Mouse (Mus musculus) lung, postnatal 4 days (tissue): ENCODE data around the gene Tbce.
"Not testable (repeated sequence)": the region's sequence is repeated elsewhere in the genome, so short reads cannot be mapped to it uniquely, and the experiment has no call there.

Source experiments
- DNase-seq, 2 experiments: peaks; one replicate each; pipeline ENCODE4 v3.0.0; 2021

Tbce gene

GRCm38 (mm10) chr13:14033309-14034072, 5.9 kb downstream of the Tbce start:
- DNase-seq: no peak

DNA sequence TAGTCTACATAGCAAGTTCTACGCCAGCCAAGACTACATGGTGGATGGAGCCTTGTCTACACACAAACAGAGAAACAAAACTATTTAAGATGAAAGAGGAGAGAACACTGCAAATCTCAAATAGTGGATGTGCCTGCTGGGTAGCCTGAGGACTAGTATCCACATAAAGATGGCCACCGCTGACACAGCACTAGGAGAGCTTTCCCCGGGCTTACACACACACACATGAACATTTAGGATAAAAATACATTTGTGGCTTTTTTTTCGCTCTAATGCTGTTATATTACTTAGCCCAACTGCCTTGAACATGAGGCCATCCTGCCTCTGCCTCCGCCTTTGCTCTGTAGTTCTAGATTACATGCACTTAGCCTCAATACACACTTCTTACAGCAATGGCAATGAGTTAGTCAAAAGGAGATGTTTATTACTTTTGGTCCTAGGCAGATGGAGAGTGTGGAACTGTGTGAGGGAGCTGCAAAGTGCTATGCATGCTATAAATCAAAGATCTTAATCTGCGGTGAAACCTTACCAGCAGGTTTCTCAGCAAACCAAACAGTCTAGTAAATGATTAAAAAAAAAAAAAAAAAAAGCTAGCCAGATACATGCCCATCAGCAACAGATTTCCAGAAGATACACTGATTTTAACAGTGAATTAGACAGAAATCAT, 13.2 kb downstream of the Tbce start:
- no peak for DNase-seq

DNA sequence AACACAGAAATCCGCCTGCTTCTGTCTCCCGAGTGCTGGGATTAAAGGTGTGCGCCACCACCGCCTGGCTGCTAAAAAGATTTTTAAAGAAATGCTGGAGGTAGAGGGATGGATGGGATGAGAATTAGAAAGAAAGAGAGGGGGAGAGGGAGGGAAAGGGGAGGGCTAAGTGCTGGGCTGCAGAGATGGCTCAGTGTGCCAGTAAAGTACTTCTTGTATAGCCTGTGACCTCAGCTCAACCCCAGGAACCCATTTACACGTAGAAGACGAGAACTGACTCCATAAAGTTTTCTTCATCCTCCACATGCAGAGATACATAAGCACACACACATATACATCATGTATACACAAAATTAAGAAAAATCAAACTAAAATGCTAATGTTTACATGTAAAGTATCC, 13.9 kb downstream of the Tbce start:
- DNase-seq: no peak

- DNase-seq: not testable (repeated sequence)
Measured at GRCm38 (mm10) chr13:14021417-14021816, 18.0 kb downstream of the Tbce start.

DNA sequence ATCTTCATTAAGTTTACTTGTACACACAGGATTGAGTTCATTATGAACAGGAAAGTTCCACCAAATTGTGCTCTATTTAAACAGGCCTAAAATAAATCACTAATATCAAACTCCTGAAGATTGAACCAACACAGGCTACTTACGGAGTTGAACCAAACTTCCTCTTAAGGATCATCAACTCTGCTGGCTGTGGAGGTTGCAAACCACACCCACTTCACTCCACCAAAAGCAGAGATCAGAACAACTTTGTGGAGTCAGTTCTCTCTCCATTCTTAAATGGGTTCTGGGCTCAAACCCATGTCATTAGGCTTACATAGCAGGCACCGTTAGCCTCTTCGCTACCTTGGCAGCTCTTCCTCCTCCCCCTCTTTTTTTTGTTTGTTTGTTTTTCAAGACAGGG, 20.6 kb downstream of the Tbce start:
- no peak for DNase-seq

GRCm38 (mm10) chr13:14018283-14018682, 21.2 kb downstream of the Tbce start:
- no peak for DNase-seq

- no peak for DNase-seq
Measured at GRCm38 (mm10) chr13:14015609-14016008, 23.8 kb downstream of the Tbce start.

GRCm38 (mm10) chr13:14014540-14014939, 24.9 kb downstream of the Tbce start:
- DNase-seq: no peak

GRCm38 (mm10) chr13:14014001-14014400, 25.4 kb downstream of the Tbce start:
- no peak for DNase-seq

DNA sequence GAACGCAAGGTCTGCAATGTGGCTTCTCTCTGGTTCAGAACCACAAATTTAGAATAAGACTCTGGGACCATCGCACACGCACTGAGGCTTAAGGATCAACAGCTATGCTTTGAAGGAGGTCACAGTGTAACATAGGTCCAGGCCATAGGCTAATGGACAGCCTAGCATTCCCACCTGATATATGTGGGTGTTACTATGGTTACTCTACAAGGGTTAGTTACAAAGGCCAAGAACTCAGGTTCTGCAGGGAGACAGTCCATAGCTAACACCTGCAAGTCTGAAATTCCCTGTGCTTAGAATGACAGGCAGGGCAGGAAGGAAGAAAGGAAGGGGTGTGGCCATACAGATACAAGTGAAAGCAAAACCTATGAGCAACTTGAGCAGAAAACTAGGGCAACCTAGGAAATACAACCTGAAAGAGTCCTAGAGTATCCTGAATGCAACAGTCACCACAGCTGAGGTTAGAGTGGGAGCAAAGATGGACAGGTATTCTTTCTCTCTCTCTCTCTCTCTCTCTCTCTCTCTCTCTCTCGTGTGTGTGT, 27.9 kb downstream of the Tbce start:
- no peak for DNase-seq

- DNase-seq: no peak
Measured at GRCm38 (mm10) chr13:14006056-14006455, 33.4 kb downstream of the Tbce start.

DNA sequence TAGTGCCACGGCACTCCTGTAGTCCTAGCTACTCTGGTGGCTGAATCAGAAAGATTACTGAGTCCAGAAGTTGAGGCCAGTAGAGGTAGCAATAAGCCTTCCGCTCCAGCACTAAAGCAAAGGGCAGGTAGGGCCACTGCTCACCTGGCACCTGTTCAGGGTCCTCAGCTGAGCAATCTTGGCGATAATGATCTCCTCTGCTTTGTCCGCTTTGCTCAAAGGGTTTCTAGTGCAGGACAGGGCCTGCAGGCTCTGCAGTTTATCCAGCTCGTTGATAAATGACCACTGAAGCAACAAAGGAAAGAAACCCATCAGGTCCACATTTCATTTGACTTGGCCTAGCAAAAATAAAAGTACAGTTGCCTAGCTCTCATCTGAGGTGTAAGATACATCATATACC, 34.4 kb downstream of the Tbce start:
- no peak for DNase-seq

- DNase-seq: no peak
Measured at GRCm38 (mm10) chr13:14004086-14004485, 35.4 kb downstream of the Tbce start.

DNA sequence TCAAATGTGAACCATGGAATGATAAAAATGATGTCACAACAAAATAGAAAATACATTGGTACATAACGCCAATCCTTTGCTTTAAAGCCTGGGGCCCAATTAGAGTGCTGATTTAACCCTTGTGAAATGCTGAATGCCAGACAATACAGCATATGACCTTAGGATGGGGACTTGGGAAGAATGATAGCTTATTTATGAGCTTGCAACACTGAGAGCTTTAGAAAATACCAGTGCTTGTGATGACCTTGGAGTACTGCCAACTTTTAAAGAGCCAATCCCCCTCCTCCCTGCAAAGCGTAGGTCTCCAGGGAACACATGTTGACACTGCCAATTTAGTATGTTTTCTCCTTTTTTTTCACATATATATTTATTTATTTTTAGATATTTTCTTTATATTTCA, 36.7 kb downstream of the Tbce start:
- no peak for DNase-seq

DNA sequence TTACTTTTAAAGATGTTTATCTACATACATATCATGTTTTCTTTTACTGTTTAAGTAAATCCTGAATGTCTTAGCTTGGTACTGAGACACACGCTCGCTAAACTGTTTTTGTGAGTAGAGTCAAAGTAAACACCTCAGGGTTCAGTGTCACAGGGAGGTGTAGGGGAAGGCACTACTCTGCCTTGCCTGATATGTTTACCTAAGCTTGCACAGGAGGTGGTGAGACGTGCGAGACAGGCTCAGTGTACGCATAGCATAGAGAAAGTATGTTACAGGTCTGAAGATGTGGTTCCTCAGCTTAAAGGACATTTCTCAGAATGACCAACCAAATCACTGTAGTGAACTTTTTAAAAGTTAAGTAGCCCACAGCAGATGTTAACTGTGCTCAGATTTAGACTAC, 42.0 kb downstream of the Tbce start:
- DNase-seq: no peak

DNA sequence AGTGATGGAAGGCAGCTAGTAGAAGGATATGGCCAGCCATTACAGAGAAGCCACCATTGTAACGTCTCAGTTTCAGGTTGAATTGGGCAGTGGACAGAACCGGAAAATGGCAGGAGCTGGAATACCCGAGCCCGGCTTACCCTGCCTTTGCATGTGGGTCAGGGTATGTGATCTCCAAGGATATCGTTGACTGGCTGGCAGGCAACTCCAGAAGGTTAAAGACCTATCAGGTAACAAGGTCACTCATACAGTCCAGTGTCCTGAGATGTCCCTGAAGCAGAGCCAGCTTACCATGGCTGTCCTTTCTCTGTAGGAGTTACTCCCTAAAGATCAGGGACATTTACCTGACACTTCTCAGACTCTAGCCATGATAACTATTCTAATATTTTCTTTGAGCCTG, 44.4 kb downstream of the Tbce start:
- DNase-seq: no peak

- no peak for DNase-seq
Measured at GRCm38 (mm10) chr13:13993041-13993440, 46.4 kb downstream of the Tbce start.

DNA sequence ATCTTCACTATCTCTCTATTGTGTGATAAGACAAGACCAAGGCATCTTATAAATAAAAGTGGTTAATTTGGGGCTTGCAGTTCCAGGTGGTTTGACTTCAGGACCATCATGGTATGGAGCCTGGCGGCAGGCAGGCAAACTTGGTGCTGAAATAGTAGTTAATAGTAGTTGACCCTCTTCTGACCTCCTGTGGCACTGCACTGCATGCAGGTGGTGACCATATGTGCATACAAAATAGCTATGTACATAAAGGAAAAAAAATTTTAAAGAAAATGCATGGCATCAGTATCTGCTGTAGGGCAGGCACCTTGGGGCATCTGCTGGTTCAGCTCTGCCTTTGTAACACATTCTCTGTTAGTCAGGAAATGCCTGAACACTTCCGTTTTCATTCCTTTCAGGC, 49.0 kb downstream of the Tbce start:
- no peak for DNase-seq

DNA sequence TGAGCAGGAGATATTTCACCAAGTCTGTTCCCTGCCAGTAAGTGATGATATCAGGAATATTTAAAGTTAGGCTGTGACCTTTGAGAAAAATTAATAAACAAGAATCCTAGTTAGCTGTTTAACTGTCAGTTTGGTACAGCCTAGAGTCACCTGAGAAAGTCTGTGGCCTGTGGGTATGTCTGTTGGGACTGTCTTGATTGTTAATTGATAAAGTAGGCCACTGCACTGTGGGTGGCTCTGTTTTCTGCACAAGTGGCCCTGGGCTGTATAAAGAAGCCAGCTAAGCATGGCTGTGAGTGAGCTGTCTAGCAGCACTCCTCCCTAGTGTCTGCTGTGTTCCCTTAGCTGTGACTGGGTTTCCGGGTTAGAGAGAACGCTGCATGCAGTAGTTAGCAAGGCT, 50.3 kb downstream of the Tbce start:
- DNase-seq: no peak

- DNase-seq: no peak
Measured at GRCm38 (mm10) chr13:13983523-13983922, 55.9 kb downstream of the Tbce start.

- DNase-seq: not testable (repeated sequence)
Measured at GRCm38 (mm10) chr13:13981842-13982241, 57.6 kb downstream of the Tbce start.

DNA sequence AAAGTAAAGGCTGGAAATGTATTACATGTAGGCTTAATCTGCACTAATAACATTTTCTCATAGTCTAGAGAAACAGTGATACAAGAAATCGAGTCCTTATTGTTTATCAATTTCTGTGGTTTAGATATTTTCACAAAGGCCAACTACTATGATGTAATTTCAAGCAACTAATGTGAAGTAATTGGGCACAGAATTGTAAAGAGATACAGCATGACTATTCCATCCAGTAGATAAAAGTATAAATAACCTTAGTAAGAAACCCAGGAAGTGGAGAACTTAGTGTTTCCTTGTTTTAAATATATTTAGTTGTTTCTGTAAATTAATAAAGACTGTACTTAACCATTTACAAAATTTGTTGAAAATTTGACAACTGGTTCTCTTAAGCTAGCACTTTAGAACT, 69.6 kb downstream of the Tbce start:
- no peak for DNase-seq

DNA sequence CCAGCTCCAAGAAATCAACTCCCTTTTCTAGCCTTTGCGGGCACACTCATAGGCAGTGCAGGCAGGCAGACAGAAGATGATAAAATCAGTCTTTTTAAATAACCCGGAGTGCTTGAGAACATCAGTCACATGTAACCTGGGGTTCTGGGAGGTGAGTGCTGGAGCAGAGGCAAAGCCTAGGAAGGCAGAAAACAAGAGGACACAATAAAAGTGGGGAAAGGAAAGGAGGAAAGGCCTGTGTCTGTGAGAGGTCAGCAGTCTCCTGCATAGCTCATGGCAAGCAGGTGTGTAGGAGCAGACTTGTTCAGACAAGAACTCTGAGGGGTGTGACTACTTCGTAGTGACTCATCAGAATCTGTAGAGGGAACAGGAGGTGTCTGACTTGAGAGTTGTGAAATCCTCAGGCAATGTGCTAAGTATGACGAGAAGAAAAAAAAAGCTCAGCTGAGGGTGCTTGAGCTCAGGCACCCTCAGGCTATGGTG, 70.8 kb downstream of the Tbce start:
- peak; percentile 24 to 28 for DNase-seq

DNA sequence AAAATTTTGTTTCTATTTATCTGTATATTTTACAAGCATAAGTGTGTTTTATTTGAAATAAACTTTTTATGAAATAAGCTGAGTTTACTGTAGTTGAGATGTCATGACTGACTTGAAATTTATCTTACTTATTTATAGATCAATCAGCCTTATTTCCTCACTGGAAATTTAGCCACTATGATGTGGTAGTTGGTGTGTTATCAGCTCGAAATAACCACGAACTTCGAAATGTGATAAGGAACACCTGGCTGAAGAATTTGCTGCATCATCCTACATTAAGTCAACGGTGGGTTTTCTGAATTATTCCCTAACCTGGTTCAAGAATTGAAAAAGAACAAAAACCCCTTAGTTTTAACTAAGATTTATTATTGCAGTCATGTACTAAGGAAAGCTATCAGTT, 73.3 kb downstream of the Tbce start:
- no peak for DNase-seq
